Mouse (Mus musculus) midbrain, postnatal 0 days (tissue): ENCODE data around the gene Maats1. TPM values are rescaled to one million over a fixed set of nuclear protein-coding genes. Genes with fewer than 3 reads are reported as not detected.

Experiments
- ATAC-seq: fragments of 200-750 bp; cut with Nextera tagmentation; 2 replicates; pipeline ENCODE4 v1.8.0; 2017; ENCODE audit warnings: moderate number of reproducible peaks, mild to moderate bottlenecking, moderate TSS enrichment, moderate library complexity; ENCODE audit not compliant: low FRiP score
- DNase-seq: peaks from one replicate; pipeline ENCODE4 v3.0.0-alpha.2; 2015; ENCODE audit warnings: low spot score
- H3K27ac ChIP-seq: fragments of 300-500 bp; sonication (generic); 2 replicates; pipeline ENCODE4 v1.5.1; 2014; ENCODE audit warnings: low read depth, mild to moderate bottlenecking, low read length, mixed read lengths
- H3K27me3 ChIP-seq: fragments of 300-500 bp; sonication (generic); 2 replicates; pipeline ENCODE4 v1.6.1; 2014; ENCODE audit warnings: low read length, control low read depth, mixed read lengths; ENCODE audit not compliant: insufficient read depth
- H3K36me3 ChIP-seq: fragments of 300-500 bp; sonication (generic); 2 replicates; pipeline ENCODE4 v1.6.1; 2014; ENCODE audit warnings: low read length, control low read depth, mixed read lengths; ENCODE audit not compliant: insufficient read depth
- H3K4me1 ChIP-seq: fragments of 300-500 bp; sonication (generic); 2 replicates; pipeline ENCODE4 v1.6.1; 2014; ENCODE audit warnings: mild to moderate bottlenecking, control low read depth, antibody characterized with exemption, low read length, mixed read lengths; ENCODE audit not compliant: insufficient read depth
- H3K4me2 ChIP-seq: fragments of 300-500 bp; sonication (generic); 2 replicates; pipeline ENCODE4 v1.6.1; 2014; ENCODE audit warnings: low read depth, mild to moderate bottlenecking, low read length, mixed read lengths; ENCODE audit not compliant: poor library complexity, severe bottlenecking
- H3K4me3 ChIP-seq: fragments of 300-500 bp; sonication (generic); 2 replicates; pipeline ENCODE4 v1.5.1; 2014; ENCODE audit warnings: low read depth, mild to moderate bottlenecking, low read length, moderate library complexity
- H3K9ac ChIP-seq: fragments of 300-500 bp; sonication (generic); replicated peaks from 2 replicates; pipeline ENCODE4 v1.6.1; 2014; ENCODE audit warnings: mild to moderate bottlenecking, low read length, moderate library complexity, mixed read lengths; ENCODE audit not compliant: poor library complexity, severe bottlenecking
- H3K9me3 ChIP-seq: fragments of 300-500 bp; sonication (generic); 2 replicates; pipeline ENCODE4 v1.6.1; 2016; ENCODE audit warnings: low read length, control low read depth
- CTCF ChIP-seq: IDR thresholded peaks from 2 replicates; pipeline ENCODE4 v1.5.1; 2016; ENCODE audit warnings: antibody characterized with exemption, mild to moderate bottlenecking
- WGBS: fragments of 180-500 bp; shearing (Covaris S2); extraction: QIAGEN DNeasy Blood & Tissue Kit; methylation state at CpG from one replicate; pipeline ENCODE4 v1.1.7; 2014; 5-methylcytosine and 5-hydroxymethylcytosine counted together
- polyA plus RNA-seq: library from polyadenylated mRNA; unstranded; fragments of >200 nt; fragmentation: Nextera tagmentation; extraction: Ambion mirVana; gene quantifications from 2 replicates; pipeline ENCODE4 v1.2.1, GENCODE M21; 2015
- total RNA-seq: library from RNA; depleted of rRNA; stranded (reverse); fragments of >200 nt; gene quantifications from 2 replicates; pipeline ENCODE4 v1.2.3, GENCODE M21; 2014

The Maats1 gene
- total and polyA plus RNA-seq, 2 experiments from 2014 or later, result 1.5 to 2.1 TPM

GRCm38 (mm10) chr16:38362493-38363255 lies 20.7 kb upstream of the Maats1 start:
- no peak overlapping the region for H3K9ac ChIP-seq
- no peak for DNase-seq
- no peak for ATAC-seq
- no peak overlapping the region for H3K27ac ChIP-seq
- no peaks in the 10 kb centered on the region for H3K9me3 ChIP-seq
- no peak overlapping the region for H3K4me2 ChIP-seq
- H3K36me3 ChIP-seq, result no peaks in the 10 kb centered on the region
- no peak overlapping the region for H3K4me3 ChIP-seq
- TF ChIP-seq CTCF, result no peak
- H3K27me3 ChIP-seq, result no peaks in the 10 kb centered on the region
- WGBS, result 85% methylated on average over 20 of the region's 20 CpGs
- no peaks in the 10 kb centered on the region for H3K4me1 ChIP-seq

- Histone ChIP-seq H3K36me3 (no peaks in the 10 kb centered on the region), H3K27ac (no peak within 1 kb of the TSS), H3K4me2 (no peak within 1 kb of the TSS), H3K4me1 (no peaks in the 10 kb centered on the region), H3K9me3 (no peaks in the 10 kb centered on the region), H3K27me3 (no peaks in the 10 kb centered on the region), H3K4me3 (no peak within 1 kb of the TSS), H3K9ac (no peak within 1 kb of the TSS)
- no peak for TF ChIP-seq CTCF
- no peak for DNase-seq
- no peak for ATAC-seq
- WGBS, result 69% methylated on average over 10 of the region's 10 CpGs
These were observed 20.0 kb upstream of the Maats1 start, which contains the start of gene Popdc2 for GRCm38 (mm10) chr16:38361933-38362332. TSS of gene Popdc2 (plus strand) at chr16:38362209.

GRCm38 (mm10) chr16:38360317-38360716 lies 18.4 kb upstream of the Maats1 start:
- Histone ChIP-seq H3K4me1 (no peaks in the 10 kb centered on the region), H3K4me3 (no peak overlapping the region), H3K9ac (no peak overlapping the region), H3K27ac (no peak overlapping the region), H3K36me3 (no peaks in the 10 kb centered on the region), H3K27me3 (no peaks in the 10 kb centered on the region), H3K9me3 (no peaks in the 10 kb centered on the region), H3K4me2 (no peak overlapping the region)
- TF ChIP-seq CTCF, result no peak
- DNase-seq (peak; percentile 17), ATAC-seq (no peak)
- 26% methylated on average over 2 of the region's 2 CpGs for WGBS

- DNase-seq (no peak), ATAC-seq (no peak)
- H3K9me3 ChIP-seq, result no peaks in the 10 kb centered on the region
- H3K9ac ChIP-seq, result no peak overlapping the region
- no peak overlapping the region for H3K4me2 ChIP-seq
- no peaks in the 10 kb centered on the region for H3K36me3 ChIP-seq
- no peak overlapping the region for H3K27ac ChIP-seq
- no peaks in the 10 kb centered on the region for H3K4me1 ChIP-seq
- WGBS, result 80% methylated on average over 3 of the region's 3 CpGs
- no peaks in the 10 kb centered on the region for H3K27me3 ChIP-seq
- H3K4me3 ChIP-seq, result no peak overlapping the region
- no peak for TF ChIP-seq CTCF
These were observed 17.9 kb upstream of the Maats1 start for GRCm38 (mm10) chr16:38359857-38360256.

- TF ChIP-seq CTCF, result no peak
- Histone ChIP-seq H3K4me2 (no peak overlapping the region), H3K4me1 (no peaks in the 10 kb centered on the region), H3K9me3 (no peaks in the 10 kb centered on the region), H3K27ac (no peak overlapping the region), H3K9ac (no peak overlapping the region), H3K27me3 (no peaks in the 10 kb centered on the region), H3K36me3 (no peaks in the 10 kb centered on the region), H3K4me3 (no peak overlapping the region)
- WGBS, result 90% methylated on average over 2 of the region's 2 CpGs
- DNase-seq (no peak), ATAC-seq (no peak)
These were observed 17.3 kb upstream of the Maats1 start for GRCm38 (mm10) chr16:38359241-38359640.

- ATAC-seq (no peak), DNase-seq (no peak)
- Histone ChIP-seq H3K27ac (no peak overlapping the region), H3K4me3 (no peak overlapping the region), H3K4me1 (no peaks in the 10 kb centered on the region), H3K9ac (no peak overlapping the region), H3K27me3 (no peaks in the 10 kb centered on the region), H3K4me2 (no peak overlapping the region), H3K9me3 (no peaks in the 10 kb centered on the region), H3K36me3 (no peaks in the 10 kb centered on the region)
- TF ChIP-seq CTCF, result no peak
- 91% methylated on average over 6 of the region's 6 CpGs for WGBS
These were observed 16.4 kb upstream of the Maats1 start for GRCm38 (mm10) chr16:38358256-38358812.
